Mouse (Mus musculus) adrenal gland (tissue): ENCODE measurements around the gene Plekha6.

Experiments
- intact Hi-C: fragments of 180-260 bp; cut with DNase I; formaldehyde crosslinking; loops from one replicate; pipeline ENCODE4 v1.15.1; 2025

Gene Plekha6

DNA sequence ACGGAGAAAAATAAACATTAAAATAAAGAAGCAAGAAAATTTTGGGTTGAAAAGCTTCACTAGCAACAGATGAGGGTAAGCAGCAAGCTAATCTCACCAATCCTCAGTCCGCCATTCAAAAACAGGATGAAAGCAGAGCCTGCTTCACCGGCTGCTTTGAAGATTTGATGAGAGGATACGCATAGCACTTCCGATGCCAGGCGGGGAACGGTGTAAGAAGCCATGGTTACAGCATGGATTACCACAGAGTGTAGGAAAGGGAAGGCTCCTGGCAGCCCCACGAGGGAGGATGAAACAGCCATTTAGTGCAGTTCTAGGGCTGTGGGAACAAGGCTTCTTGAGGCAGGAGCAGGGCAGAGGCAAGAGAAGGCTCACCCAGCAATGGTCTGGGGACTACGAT lies 187.8 kb downstream of the Plekha6 start:
- intact Hi-C loops: loop anchor here (2.0 kb wide), 2 partner anchors 37 to 175 kb away; no protein-coding TSS in a partner anchor
